9 mouse cellular contexts compared by ENCODE assay signal in genomic region chrX:37167085-37167484, GRCm38 (mm10). TPM values are rescaled to one million over a fixed set of nuclear protein-coding genes. Genes with fewer than 3 reads are reported as not detected.
DNase-seq lines count a peak whose midpoint lies in the region; ATAC-seq and TF ChIP-seq lines count a peak whose summit lies in the region.
"Had no signal": no experiment of that assay in that cellular context is flagged by ENCODE, and none has a peak within 500 bp of the region (broad histone marks: within the 10 kb centered on the region; RNA-seq: fewer than 3 reads in every experiment).

No protein-coding gene starts in this region.

- H3K4me2 ChIP-seq in lung, postnatal 0 days (replicated peaks; ENCODE audit: low read depth, low read length), result no peak overlapping the region
- H3K4me2 ChIP-seq: midbrain, embryonic 12.5 days had no signal

- TF ChIP-seq EP300 in lung, postnatal 0 days (IDR thresholded peaks at IDR 0.05), result no peak

- no peaks in the 10 kb centered on the region for H3K4me1 ChIP-seq in G1E (ENCODE audit: insufficient read depth, low read depth, low read length)
- H3K4me1 ChIP-seq in lung, postnatal 0 days (ENCODE audit: insufficient read depth, low read depth, low read length), result no peaks in the 10 kb centered on the region
- H3K4me1 ChIP-seq: midbrain, embryonic 12.5 days had no signal

- ATAC-seq in G1E (ENCODE audit: extremely low read depth, insufficient number of reproducible peaks, low FRiP score, poor library complexity, severe bottlenecking), result peak; percentile 45; the same call in 1 of the 2 replicates
- peak; percentile 49 for ATAC-seq in lung, postnatal 0 days

- H3K27ac ChIP-seq in layer of hippocampus, adult 2 months, result no peak overlapping the region
- H3K27ac ChIP-seq in lung, postnatal 0 days (ENCODE audit: low read length), result no peak overlapping the region
- H3K27ac ChIP-seq: midbrain, embryonic 12.5 days had no signal

- peak; percentile 81 for TF ChIP-seq CTCF in layer of hippocampus, adult 2 months (conservative IDR thresholded peaks at IDR 0.05)
- TF ChIP-seq CTCF in G1E (IDR thresholded peaks at IDR 0.05; ENCODE audit: low read depth, low read length), result peak; percentile 44
- peak; percentile 76 for TF ChIP-seq CTCF in lung, postnatal 0 days (IDR thresholded peaks at IDR 0.05)

- no peak overlapping the region for H3K9ac ChIP-seq in lung, postnatal 0 days (replicated peaks; ENCODE audit: low read depth)
- H3K9ac ChIP-seq: midbrain, embryonic 12.5 days had no signal

- H3K9me3 ChIP-seq in G1E (replicated peaks), result no peaks in the 10 kb centered on the region
- H3K9me3 ChIP-seq in lung, postnatal 0 days (ENCODE audit: low read length), result no peaks in the 10 kb centered on the region
- H3K9me3 ChIP-seq: midbrain, embryonic 12.5 days had no signal

- peak in 1 of 2 experiments; percentile 18 for DNase-seq in layer of hippocampus, adult 2 months (ENCODE audit: low spot score in 2 of 2)
- DNase-seq in layer of hippocampus, postnatal 36 days, result no peak
- DNase-seq in G1E (ENCODE audit: low spot score), result peak; percentile 34
- peak; percentile 6 for DNase-seq in adrenal gland, postnatal 25 days
- peak; percentile 11 to 44 for DNase-seq in heart, postnatal 14 days
- DNase-seq in lung, postnatal 0 days (ENCODE audit: low spot score), result peak; percentile 56
- DNase-seq in thymus, postnatal 25 days, result peak; percentile 25

- WGBS in lung, postnatal 0 days, result 14% methylated on average over 3 of the region's 3 CpGs

- peaks cover 6% of the 10 kb centered on the region for H3K36me3 ChIP-seq in G1E (replicated peaks)
- no peaks in the 10 kb centered on the region for H3K36me3 ChIP-seq in lung, postnatal 0 days (ENCODE audit: insufficient read depth, low read length)
- H3K36me3 ChIP-seq: midbrain, embryonic 12.5 days had no signal

- no peaks in the 10 kb centered on the region for H3K27me3 ChIP-seq in G1E (ENCODE audit: insufficient read depth, low read length)
- no peaks in the 10 kb centered on the region for H3K27me3 ChIP-seq in lung, postnatal 0 days (replicated peaks; ENCODE audit: insufficient read depth, low read length)
- H3K27me3 ChIP-seq: midbrain, embryonic 12.5 days had no signal

- intact Hi-C loops in heart, postnatal 14 days (cut with DNase I), result no loop called here

- H3K4me3 ChIP-seq in layer of hippocampus, adult 2 months, result no peak overlapping the region
- no peak overlapping the region for H3K4me3 ChIP-seq in G1E (ENCODE audit: low read depth, low read length)
- H3K4me3 ChIP-seq in lung, postnatal 0 days (ENCODE audit: low read depth, low read length), result no peak overlapping the region
- H3K4me3 ChIP-seq: midbrain, embryonic 12.5 days had no signal

RNA-seq across cellular contexts. Expression of gene Akap14, which starts 1.6 kb away (rescaled TPM):
- total RNA-seq in layer of hippocampus, adult 2 months (2021), result under 1 TPM in 1 of 2 experiments, not detected in 1; 0.26 TPM
- total RNA-seq in layer of hippocampus, postnatal 36 days (2021), result under 1 TPM in 1 of 2 experiments, not detected in 1; 0.20 TPM
- not detected in 2 replicates for total RNA-seq in G1E (2014; fragmentation: Nextera tagmentation)
- 0.06 TPM in 1 of 2 replicates, not detected in the other for total RNA-seq in G1E (2017)
- polyA plus RNA-seq in G1E (2012), result not detected in 2 replicates
- total RNA-seq in adrenal gland, postnatal 25 days (2021), result not detected in 2 replicates
- total RNA-seq in heart, postnatal 14 days (2021), result not detected
- 2.1 and 3.2 TPM in 2 replicates for polyA plus RNA-seq in lung, postnatal 0 days (2015; fragmentation: Nextera tagmentation; extraction: Ambion mirVana)
- polyA plus RNA-seq: frontal cortex, adult 2 months had no signal

RNA-seq across cellular contexts. Expression of gene Ndufa1, which starts 23.9 kb away (rescaled TPM):
- total RNA-seq in layer of hippocampus, adult 2 months (2021), result 100 to 1,000 TPM; 200 to 205 TPM
- 100 to 1,000 TPM; 230 TPM for total RNA-seq in layer of hippocampus, postnatal 36 days (2021)
- 40.3 and 48.1 TPM in 2 replicates for total RNA-seq in G1E (2014; fragmentation: Nextera tagmentation)
- 249 and 282 TPM in 2 replicates for total RNA-seq in G1E (2017)
- 247 and 351 TPM in 2 replicates for polyA plus RNA-seq in G1E (2012)
- total RNA-seq in adrenal gland, postnatal 25 days (2021), result 378 and 382 TPM in 2 replicates
- 100 to 1,000 TPM; 877 to 921 TPM for total RNA-seq in heart, postnatal 14 days (2021)
- polyA plus RNA-seq in lung, postnatal 0 days (2015; fragmentation: Nextera tagmentation; extraction: Ambion mirVana), result 456 and 541 TPM in 2 replicates

RNA-seq across cellular contexts. Expression of gene Rnf113a1, which starts 24.0 kb away (rescaled TPM):
- total RNA-seq in layer of hippocampus, adult 2 months (2021), result 1 to 10 TPM; 7.9 to 9.4 TPM
- total RNA-seq in layer of hippocampus, postnatal 36 days (2021), result 1 to 10 TPM; 5.7 to 7.5 TPM
- total RNA-seq in G1E (2014; fragmentation: Nextera tagmentation) (3.9 and 5.0 TPM in 2 replicates), G1E (2017) (4.5 and 8.7 TPM in 2 replicates)
- polyA plus RNA-seq in G1E (2012), result 7.8 and 8.2 TPM in 2 replicates
- total RNA-seq in adrenal gland, postnatal 25 days (2021), result 4.9 and 5.2 TPM in 2 replicates
- total RNA-seq in heart, postnatal 14 days (2021), result 1 to 10 TPM; 1.9 to 2.1 TPM
- polyA plus RNA-seq in lung, postnatal 0 days (2015; fragmentation: Nextera tagmentation; extraction: Ambion mirVana), result 5.3 and 6.1 TPM in 2 replicates

RNA-seq across cellular contexts. Expression of gene Nkap, which starts 40.5 kb away (rescaled TPM):
- total RNA-seq in layer of hippocampus, adult 2 months (2021), result 10 to 100 TPM; 13.5 to 15.2 TPM
- total RNA-seq in layer of hippocampus, postnatal 36 days (2021), result 10 to 100 TPM; 13.1 to 15.3 TPM
- total RNA-seq in G1E (2014; fragmentation: Nextera tagmentation) (48.7 and 52.5 TPM in 2 replicates), G1E (2017) (27.5 and 38.5 TPM in 2 replicates)
- 10.3 and 10.7 TPM in 2 replicates for polyA plus RNA-seq in G1E (2012)
- total RNA-seq in adrenal gland, postnatal 25 days (2021), result 17.5 and 19.4 TPM in 2 replicates
- total RNA-seq in heart, postnatal 14 days (2021), result 10 to 100 TPM in 1 of 2 experiments, 1 to 10 TPM in 1; 9.3 to 11.2 TPM
- 11.3 TPM in 2 replicates for polyA plus RNA-seq in lung, postnatal 0 days (2015; fragmentation: Nextera tagmentation; extraction: Ambion mirVana)

RNA-seq across cellular contexts. Expression of gene Gm9, which starts 43.8 kb away (rescaled TPM):
- total RNA-seq in layer of hippocampus, adult 2 months (2021), result not detected
- total RNA-seq in layer of hippocampus, postnatal 36 days (2021), result not detected
- total RNA-seq in G1E (2014; fragmentation: Nextera tagmentation), result not detected in 2 replicates
- not detected in 2 replicates for total RNA-seq in G1E (2017)
- not detected in 2 replicates for polyA plus RNA-seq in G1E (2012)
- total RNA-seq in adrenal gland, postnatal 25 days (2021), result not detected in 2 replicates
- not detected for total RNA-seq in heart, postnatal 14 days (2021)
- polyA plus RNA-seq in lung, postnatal 0 days (2015; fragmentation: Nextera tagmentation; extraction: Ambion mirVana), result not detected in 2 replicates
- polyA plus RNA-seq: frontal cortex, adult 2 months; midbrain, embryonic 12.5 days had no signal

Comparison
In these comparisons a context has a peak if more than half of its experiments do, and no peak if none do; other contexts are left out.
1. DNase-seq: peak in G1E (single experiment), adrenal gland, postnatal 25 days (single experiment), heart, postnatal 14 days (2 of 2), lung, postnatal 0 days (single experiment) and thymus, postnatal 25 days (single experiment); none in layer of hippocampus, postnatal 36 days (0 of 2).
2. Peak in every context shown above with its lines, with median percentiles within 50 percentile points of each other: CTCF ChIP-seq.